Mouse (Mus musculus): ENCODE measurements around the gene Clec3a.

The Clec3a gene

GRCm38 (mm10) chr8:114455953-114456352 is 38.1 kb downstream of the Clec3a start:
- DNase-seq (ENCODE audit: low read depth in 1 of 2, low spot score in 2 of 2), result no peak

- DNase-seq (ENCODE audit: low read depth in 1 of 2, low spot score in 2 of 2), result no peak
Measured at GRCm38 (mm10) chr8:114458113-114458784, 40.4 kb downstream of the Clec3a start.

DNA sequence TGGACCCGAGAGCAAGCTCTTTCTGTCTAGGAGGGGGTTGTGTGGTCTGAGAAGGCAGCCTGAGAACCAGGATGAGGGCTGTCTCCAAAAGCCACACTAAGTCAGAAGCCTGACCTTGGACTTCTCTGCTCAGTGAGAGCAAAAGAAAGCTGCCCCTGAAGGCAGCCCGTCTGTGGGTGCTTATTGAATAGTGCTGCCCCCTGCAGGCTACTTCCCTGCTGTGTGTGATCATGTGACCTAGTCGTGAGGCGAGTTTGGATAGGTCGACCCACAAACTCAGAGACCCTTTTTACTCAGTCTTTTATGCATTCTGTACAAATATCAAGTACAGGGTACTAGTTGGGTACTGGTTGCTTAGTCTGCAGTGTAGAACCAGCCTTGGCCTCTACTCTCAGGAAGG is 42.7 kb downstream of the Clec3a start:
- no peak for DNase-seq (ENCODE audit: low read depth in 1 of 2, low spot score in 2 of 2)

DNA sequence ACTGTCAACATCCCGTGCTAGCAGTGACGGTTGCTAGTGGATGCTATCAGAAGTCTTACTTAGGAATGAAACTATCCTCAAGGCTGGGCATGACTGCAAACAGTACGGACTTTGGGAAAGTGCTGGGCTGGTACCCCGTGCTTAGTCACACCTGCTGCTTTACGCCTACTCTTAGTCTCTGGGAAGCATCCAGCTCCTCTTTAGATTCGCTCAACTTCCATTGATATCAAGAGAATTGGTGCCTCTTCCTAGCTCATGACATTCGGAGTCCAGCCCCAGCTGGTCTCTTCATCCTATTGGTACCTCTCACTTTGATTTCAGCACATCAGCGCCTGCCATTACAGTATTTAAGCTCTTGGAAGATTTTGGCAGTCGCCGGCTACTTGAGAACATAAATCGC is 44.7 kb downstream of the Clec3a start:
- no peak for DNase-seq (ENCODE audit: low read depth in 1 of 2, low spot score in 2 of 2)

DNA sequence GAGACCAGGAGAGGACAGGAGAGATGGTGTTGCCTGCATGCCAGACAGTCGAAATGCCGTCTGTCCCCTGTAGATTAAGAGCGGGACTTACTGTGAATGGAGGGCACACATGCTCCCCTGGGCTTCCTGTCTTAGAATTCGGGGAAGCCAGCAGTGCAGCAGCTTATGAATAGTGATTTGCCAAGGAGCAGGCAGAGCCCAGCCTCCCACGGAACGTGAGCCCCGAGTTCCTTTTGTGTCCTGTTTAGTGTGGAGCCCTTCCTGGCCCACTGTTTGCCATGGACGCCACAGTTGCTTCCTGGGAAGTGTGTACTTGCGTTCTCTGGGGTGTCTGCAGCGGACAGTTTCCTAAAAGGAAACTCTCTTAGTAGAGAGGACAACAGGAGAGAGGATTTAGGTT is 45.4 kb downstream of the Clec3a start:
- no peak for DNase-seq (ENCODE audit: low read depth in 1 of 2, low spot score in 2 of 2)

GRCm38 (mm10) chr8:114468526-114469207 is 50.8 kb downstream of the Clec3a start:
- DNase-seq (ENCODE audit: low read depth in 1 of 2, low spot score in 2 of 2), result no peak

- no peak for DNase-seq (ENCODE audit: low read depth in 1 of 2, low spot score in 2 of 2)
Measured at GRCm38 (mm10) chr8:114469208-114469590, 51.3 kb downstream of the Clec3a start.

DNA sequence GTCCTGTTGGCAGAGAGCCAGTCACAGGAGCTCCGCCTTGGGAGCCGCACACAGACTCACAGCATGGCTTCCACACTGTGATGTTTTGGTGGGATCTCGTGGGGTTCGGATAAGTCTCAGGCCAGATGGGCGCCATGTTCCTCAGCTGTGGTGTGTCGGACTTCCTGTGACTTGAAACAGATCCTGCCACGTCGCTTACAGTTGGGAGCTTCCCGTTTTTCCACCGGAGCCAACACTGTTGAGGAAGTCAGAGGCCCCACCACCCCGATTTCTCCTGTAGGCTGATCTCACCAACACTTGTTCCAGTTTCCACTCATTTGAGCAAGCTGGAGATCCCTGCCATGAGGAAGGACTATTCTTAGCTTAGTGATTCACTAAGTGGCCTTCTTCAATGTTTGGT is 55.7 kb downstream of the Clec3a start:
- no peak for DNase-seq (ENCODE audit: low read depth in 1 of 2, low spot score in 2 of 2)

Measured in monocyte, adult 2 months (primary cell).